Mouse (Mus musculus): ENCODE results near the gene Wipi1. TPM values are rescaled to one million over a fixed set of nuclear protein-coding genes. Genes with fewer than 3 reads are reported as not detected.

Gene Wipi1
- polyA plus RNA-seq, 1 experiment = 5.1 TPM

- Histone ChIP-seq H3K4me3 (ENCODE audit: extremely low read depth, insufficient read depth, insufficient read length) (no peak overlapping the region), H3K36me3 (ENCODE audit: control insufficient read depth, insufficient read depth, low read length) (no peaks in the 10 kb centered on the region), H3K27ac (ENCODE audit: insufficient read depth, low read length) (no peak overlapping the region), H3K27me3 (ENCODE audit: control insufficient read depth, insufficient read depth, low read length) (no peaks in the 10 kb centered on the region), H3K4me1 (ENCODE audit: control insufficient read depth, insufficient read depth, insufficient read length) (no peaks in the 10 kb centered on the region; the same call in 1 of the 2 replicates)
- WGBS = 72% methylated on average over 4 of the region's 4 CpGs
- TF ChIP-seq POLR2A (IDR thresholded peaks at IDR 0.05; ENCODE audit: low read depth, low read length) (no peak), CTCF (IDR thresholded peaks at IDR 0.05; ENCODE audit: extremely low read depth, insufficient read depth, insufficient read length, insufficient replicate concordance) (no peak)
- DNase-seq (ENCODE audit: low read depth in 1 of 2, low spot score in 2 of 2) = peak in 1 of 2 experiments; percentile 38
Observed at GRCm38 (mm10) chr11:109591511-109591910, 20.3 kb downstream of the Wipi1 start.

DNA sequence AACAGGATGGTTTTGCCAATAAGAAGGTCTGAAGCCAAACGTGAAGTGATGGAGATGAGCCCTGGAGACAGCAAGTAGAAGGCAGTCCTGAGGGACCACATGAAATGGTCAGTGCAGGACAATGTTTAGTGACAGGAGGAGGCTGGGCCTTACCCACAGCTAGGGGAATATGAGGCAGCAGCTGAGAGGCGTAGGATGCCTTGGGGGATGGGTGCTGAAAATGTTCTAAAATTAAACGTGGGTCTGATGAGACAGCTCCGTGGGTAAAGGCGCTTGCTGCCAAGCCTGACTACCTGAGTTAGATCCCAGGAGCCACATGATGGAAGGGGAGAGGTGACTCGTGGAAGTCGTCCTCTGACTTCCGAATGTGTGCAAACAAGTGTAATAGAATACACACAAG is 21.8 kb downstream of the Wipi1 start:
- H3K27ac ChIP-seq (ENCODE audit: insufficient read depth, low read length) = no peak overlapping the region
- WGBS = 81% methylated on average over 8 of the region's 8 CpGs

DNA sequence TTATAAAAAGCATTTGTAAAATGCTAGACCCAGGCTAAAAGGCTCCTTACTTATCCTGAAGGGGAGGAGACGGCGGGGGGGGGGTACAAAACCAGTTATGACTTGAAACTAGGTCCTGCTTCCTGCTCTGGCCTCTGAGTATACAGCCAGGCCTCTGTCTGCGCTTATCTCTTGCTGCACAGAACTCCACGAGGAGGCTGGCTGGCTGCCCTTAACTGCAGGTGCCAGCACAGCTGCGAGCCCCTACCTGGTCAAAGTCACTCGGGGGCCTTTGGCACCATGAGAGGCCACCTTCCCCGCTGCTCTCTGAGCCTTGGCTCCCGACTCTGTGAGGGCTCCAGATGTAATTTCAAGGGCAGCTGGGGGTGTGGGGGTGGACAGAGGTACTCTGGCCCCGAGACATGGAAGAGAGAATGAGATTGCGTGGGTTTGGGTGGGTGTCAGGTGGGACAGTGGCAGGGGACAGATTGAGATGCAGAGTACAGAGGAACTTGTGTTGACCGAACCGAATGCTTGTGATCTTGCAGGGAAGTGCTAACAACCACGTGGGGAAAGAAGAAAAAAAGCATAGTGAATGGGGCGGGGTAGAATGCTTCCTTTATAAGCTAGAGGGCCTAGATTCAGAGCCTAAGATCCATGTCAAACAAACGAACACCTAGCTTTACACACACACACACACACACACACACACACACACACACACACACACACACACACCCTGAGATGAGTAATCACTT is 24.0 kb downstream of the Wipi1 start:
- TF ChIP-seq CTCF (IDR thresholded peaks at IDR 0.05; ENCODE audit: extremely low read depth, insufficient read depth, insufficient read length, insufficient replicate concordance) = no peak
- no peak for TF ChIP-seq POLR2A (IDR thresholded peaks at IDR 0.05; ENCODE audit: low read depth, low read length)
- H3K27me3 ChIP-seq (ENCODE audit: control insufficient read depth, insufficient read depth, low read length) = no peaks in the 10 kb centered on the region
- no peaks in the 10 kb centered on the region; the same call in 1 of the 2 replicates for H3K4me1 ChIP-seq (ENCODE audit: control insufficient read depth, insufficient read depth, insufficient read length)
- no peak for DNase-seq (ENCODE audit: low read depth in 1 of 2, low spot score in 2 of 2)
- no peaks in the 10 kb centered on the region for H3K36me3 ChIP-seq (ENCODE audit: control insufficient read depth, insufficient read depth, low read length)
- no peak overlapping the region for H3K27ac ChIP-seq (ENCODE audit: insufficient read depth, low read length)
- 24% methylated on average over 15 of the region's 15 CpGs for WGBS
- no peak overlapping the region for H3K4me3 ChIP-seq (ENCODE audit: extremely low read depth, insufficient read depth, insufficient read length)

More for the DNA sequence above, 21.8 kb downstream of the Wipi1 start:
- Histone ChIP-seq H3K27me3 (ENCODE audit: control insufficient read depth, insufficient read depth, low read length) (no peaks in the 10 kb centered on the region), H3K4me1 (ENCODE audit: control insufficient read depth, insufficient read depth, insufficient read length) (no peaks in the 10 kb centered on the region; the same call in 1 of the 2 replicates), H3K4me3 (ENCODE audit: extremely low read depth, insufficient read depth, insufficient read length) (no peak overlapping the region), H3K36me3 (ENCODE audit: control insufficient read depth, insufficient read depth, low read length) (no peaks in the 10 kb centered on the region)
- DNase-seq (ENCODE audit: low read depth in 1 of 2, low spot score in 2 of 2) = no peak
- TF ChIP-seq CTCF (IDR thresholded peaks at IDR 0.05; ENCODE audit: extremely low read depth, insufficient read depth, insufficient read length, insufficient replicate concordance) (no peak), POLR2A (IDR thresholded peaks at IDR 0.05; ENCODE audit: low read depth, low read length) (no peak)

DNA sequence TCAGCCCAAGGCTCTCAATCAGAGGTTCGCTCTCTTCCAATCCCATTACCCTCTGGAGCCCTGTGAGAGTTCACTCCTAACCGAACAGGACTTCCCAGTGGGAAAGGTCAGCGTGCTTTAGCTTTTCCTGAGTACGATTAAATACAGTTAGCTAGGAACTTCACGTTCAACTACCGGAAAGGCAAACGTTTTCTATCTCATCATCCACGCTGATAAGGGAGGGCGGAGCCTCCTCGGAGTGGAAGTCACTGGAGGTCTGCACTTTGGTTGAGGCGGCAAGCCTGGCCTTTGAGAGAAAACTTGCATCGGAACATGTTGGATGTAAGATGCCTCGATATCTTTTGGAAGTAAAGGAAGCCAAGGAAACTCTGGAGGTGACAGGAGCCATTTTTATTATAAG is 24.7 kb downstream of the Wipi1 start:
- Histone ChIP-seq H3K4me3 (ENCODE audit: extremely low read depth, insufficient read depth, insufficient read length) (no peak overlapping the region), H3K4me1 (ENCODE audit: control insufficient read depth, insufficient read depth, insufficient read length) (no peaks in the 10 kb centered on the region; the same call in 1 of the 2 replicates), H3K36me3 (ENCODE audit: control insufficient read depth, insufficient read depth, low read length) (no peaks in the 10 kb centered on the region), H3K27me3 (ENCODE audit: control insufficient read depth, insufficient read depth, low read length) (no peaks in the 10 kb centered on the region), H3K27ac (ENCODE audit: insufficient read depth, low read length) (no peak overlapping the region)
- TF ChIP-seq POLR2A (IDR thresholded peaks at IDR 0.05; ENCODE audit: low read depth, low read length) = no peak
- TF ChIP-seq CTCF (IDR thresholded peaks at IDR 0.05; ENCODE audit: extremely low read depth, insufficient read depth, insufficient read length, insufficient replicate concordance) = no peak
- WGBS = 61% methylated on average over 13 of the region's 13 CpGs
- DNase-seq (ENCODE audit: low read depth in 1 of 2, low spot score in 2 of 2) = no peak

DNA sequence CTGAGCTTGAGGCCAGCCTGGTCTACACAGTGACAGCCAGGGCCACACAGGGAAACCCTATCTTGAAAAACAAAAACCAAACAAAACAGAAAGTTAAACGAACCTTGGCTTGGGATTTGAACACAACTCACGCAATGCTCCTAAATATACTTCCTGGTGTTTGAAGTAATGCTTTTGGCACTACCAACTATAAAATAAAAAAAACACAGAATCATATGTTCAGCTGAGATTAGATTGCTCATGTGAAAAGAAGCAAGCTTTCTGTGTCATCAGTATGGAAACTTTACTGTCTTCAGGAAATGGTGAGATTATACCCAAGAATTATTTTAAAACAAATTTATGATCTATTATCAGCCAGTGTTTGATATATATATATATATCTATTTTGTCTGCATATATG is 25.3 kb downstream of the Wipi1 start:
- no peak overlapping the region for H3K27ac ChIP-seq (ENCODE audit: insufficient read depth, low read length)

GRCm38 (mm10) chr11:109584843-109585713 is 26.7 kb downstream of the Wipi1 start:
- H3K27ac ChIP-seq (ENCODE audit: insufficient read depth, low read length) = no peak overlapping the region
- no peaks in the 10 kb centered on the region for H3K27me3 ChIP-seq (ENCODE audit: control insufficient read depth, insufficient read depth, low read length)
- TF ChIP-seq POLR2A (IDR thresholded peaks at IDR 0.05; ENCODE audit: low read depth, low read length) (no peak), CTCF (IDR thresholded peaks at IDR 0.05; ENCODE audit: extremely low read depth, insufficient read depth, insufficient read length, insufficient replicate concordance) (peak; percentile 89; the same call in 1 of the 2 replicates)
- 51% methylated on average over 11 of the region's 11 CpGs for WGBS
- no peaks in the 10 kb centered on the region for H3K36me3 ChIP-seq (ENCODE audit: control insufficient read depth, insufficient read depth, low read length)
- DNase-seq (ENCODE audit: low read depth in 1 of 2, low spot score in 2 of 2) = peak; percentile 59 to 70
- no peaks in the 10 kb centered on the region for H3K4me1 ChIP-seq (ENCODE audit: control insufficient read depth, insufficient read depth, insufficient read length)
- H3K4me3 ChIP-seq (ENCODE audit: extremely low read depth, insufficient read depth, insufficient read length) = no peak overlapping the region

More for the DNA sequence above, 25.3 kb downstream of the Wipi1 start:
- Histone ChIP-seq H3K4me1 (ENCODE audit: control insufficient read depth, insufficient read depth, insufficient read length) (no peaks in the 10 kb centered on the region; the same call in 1 of the 2 replicates), H3K36me3 (ENCODE audit: control insufficient read depth, insufficient read depth, low read length) (no peaks in the 10 kb centered on the region), H3K4me3 (ENCODE audit: extremely low read depth, insufficient read depth, insufficient read length) (no peak overlapping the region), H3K27me3 (ENCODE audit: control insufficient read depth, insufficient read depth, low read length) (no peaks in the 10 kb centered on the region)
- no peak for DNase-seq (ENCODE audit: low read depth in 1 of 2, low spot score in 2 of 2)
- TF ChIP-seq POLR2A (IDR thresholded peaks at IDR 0.05; ENCODE audit: low read depth, low read length) = no peak
- TF ChIP-seq CTCF (IDR thresholded peaks at IDR 0.05; ENCODE audit: extremely low read depth, insufficient read depth, insufficient read length, insufficient replicate concordance) = no peak
- 72% methylated on average over 2 of the region's 2 CpGs for WGBS
